Mouse (Mus musculus) spleen, adult 2 months (tissue): ENCODE measurements around the gene Sh2d6. TPM values are rescaled to one million over a fixed set of nuclear protein-coding genes. Genes with fewer than 3 reads are reported as not detected.

Experiments used
- DNase-seq, 2 experiments: peaks; one replicate each; pipeline versions ENCODE4 v3.0.0 to v3.0.0-alpha.2; 2012 to 2021; ENCODE audit warnings: low spot score in 2 of 2, low read depth in 1 of 2
- H3K27ac ChIP-seq: fragments of 200-500 bp; 2 replicates; pipeline ENCODE4 v1.5.1; 2012; ENCODE audit warnings: low read length, inconsistent platforms; ENCODE audit not compliant: insufficient read depth
- H3K27me3 ChIP-seq: fragments of 200-500 bp; 2 replicates; pipeline ENCODE4 v1.6.1; 2012; ENCODE audit warnings: mild to moderate bottlenecking, moderate library complexity, low read length, inconsistent platforms; ENCODE audit not compliant: control insufficient read depth, insufficient read depth
- H3K36me3 ChIP-seq: fragments of 200-500 bp; 2 replicates; pipeline ENCODE4 v1.6.1; 2012; ENCODE audit warnings: mild to moderate bottlenecking, low read length, inconsistent platforms; ENCODE audit not compliant: control insufficient read depth, insufficient read depth
- H3K4me1 ChIP-seq: fragments of 200-500 bp; 2 replicates; pipeline ENCODE4 v1.6.1; 2011; ENCODE audit warnings: inconsistent platforms; ENCODE audit not compliant: control insufficient read depth, insufficient read depth, insufficient read length
- H3K4me3 ChIP-seq: fragments of 200-500 bp; 2 replicates; pipeline ENCODE4 v1.5.1; 2011; ENCODE audit warnings: mild to moderate bottlenecking, inconsistent platforms; ENCODE audit not compliant: insufficient read depth, insufficient read length; ENCODE audit errors: extremely low read depth
- CTCF ChIP-seq: fragments of 200-500 bp; IDR thresholded peaks from 2 replicates; pipeline ENCODE4 v1.5.1; 2011; ENCODE audit warnings: mild to moderate bottlenecking, inconsistent platforms; ENCODE audit not compliant: insufficient read depth, insufficient read length, insufficient replicate concordance; ENCODE audit errors: extremely low read depth
- POLR2A ChIP-seq: fragments of 200-500 bp; IDR thresholded peaks from 2 replicates; pipeline ENCODE4 v1.6.1; 2011; ENCODE audit warnings: low read depth, low read length, inconsistent platforms
- WGBS: fragments of 180-500 bp; shearing (Covaris S2); methylation state at CpG from one replicate; pipeline ENCODE4 v1.1.7; 2018; 5-methylcytosine and 5-hydroxymethylcytosine counted together
- polyA plus RNA-seq: library from polyadenylated mRNA; depleted of rRNA; stranded (reverse); fragments of >200 nt; gene quantifications from 2 replicates; pipeline ENCODE4 v1.2.3, GENCODE M21; 2012

The Sh2d6 gene
- polyA plus RNA-seq, 1 experiment = 0.55 TPM

GRCm38 (mm10) chr6:72506104-72506503, 15.4 kb downstream of the Sh2d6 start:
- H3K27me3 ChIP-seq = no peaks in the 10 kb centered on the region
- no peak overlapping the region for H3K27ac ChIP-seq
- DNase-seq = no peak
- TF ChIP-seq POLR2A = no peak
- TF ChIP-seq CTCF = no peak
- H3K36me3 ChIP-seq = no peaks in the 10 kb centered on the region
- 86% methylated on average over 1 of the region's 1 CpGs for WGBS
- no peak overlapping the region for H3K4me3 ChIP-seq
- no peaks in the 10 kb centered on the region for H3K4me1 ChIP-seq

GRCm38 (mm10) chr6:72503939-72504338, 17.6 kb downstream of the Sh2d6 start:
- no peaks in the 10 kb centered on the region for H3K36me3 ChIP-seq
- DNase-seq = no peak
- H3K27ac ChIP-seq = no peak overlapping the region
- H3K4me1 ChIP-seq = no peaks in the 10 kb centered on the region
- no peak overlapping the region for H3K4me3 ChIP-seq
- no peaks in the 10 kb centered on the region for H3K27me3 ChIP-seq
- 80% methylated on average over 2 of the region's 2 CpGs for WGBS
- TF ChIP-seq POLR2A = no peak

- TF ChIP-seq POLR2A (no peak), CTCF (no peak)
- H3K27me3 ChIP-seq = no peaks in the 10 kb centered on the region
- H3K4me3 ChIP-seq = no peak overlapping the region
- DNase-seq = no peak
- no peak overlapping the region for H3K27ac ChIP-seq
- H3K4me1 ChIP-seq = no peaks in the 10 kb centered on the region
- no peaks in the 10 kb centered on the region for H3K36me3 ChIP-seq
Measured at GRCm38 (mm10) chr6:72503309-72503708, 18.2 kb downstream of the Sh2d6 start.

- WGBS = 80% methylated on average over 5 of the region's 5 CpGs
- no peak for TF ChIP-seq CTCF
- no peak for TF ChIP-seq POLR2A
- Histone ChIP-seq H3K4me1 (no peaks in the 10 kb centered on the region), H3K27ac (no peak overlapping the region), H3K4me3 (no peak overlapping the region), H3K36me3 (no peaks in the 10 kb centered on the region), H3K27me3 (no peaks in the 10 kb centered on the region)
- no peak for DNase-seq
Measured at GRCm38 (mm10) chr6:72498950-72499349, 22.6 kb downstream of the Sh2d6 start.

GRCm38 (mm10) chr6:72492892-72493291, 28.6 kb downstream of the Sh2d6 start:
- Histone ChIP-seq H3K4me1 (no peaks in the 10 kb centered on the region), H3K4me3 (no peak overlapping the region), H3K27ac (no peak overlapping the region), H3K36me3 (no peaks in the 10 kb centered on the region), H3K27me3 (no peaks in the 10 kb centered on the region)
- WGBS = 70% methylated on average over 6 of the region's 6 CpGs
- no peak for DNase-seq
- no peak for TF ChIP-seq POLR2A
- TF ChIP-seq CTCF = no peak

- H3K4me3 ChIP-seq = no peak overlapping the region
- H3K36me3 ChIP-seq = no peaks in the 10 kb centered on the region
- H3K27me3 ChIP-seq = no peaks in the 10 kb centered on the region
- H3K27ac ChIP-seq = no peak overlapping the region
- no peak for DNase-seq
- no peaks in the 10 kb centered on the region for H3K4me1 ChIP-seq
- WGBS = 76% methylated on average over 3 of the region's 3 CpGs
- no peak for TF ChIP-seq CTCF
Measured at GRCm38 (mm10) chr6:72491151-72491550, 30.4 kb downstream of the Sh2d6 start.

GRCm38 (mm10) chr6:72489534-72489933, 32.0 kb downstream of the Sh2d6 start:
- Histone ChIP-seq H3K36me3 (no peaks in the 10 kb centered on the region), H3K4me3 (no peak overlapping the region), H3K4me1 (no peaks in the 10 kb centered on the region), H3K27me3 (no peaks in the 10 kb centered on the region), H3K27ac (no peak overlapping the region)
- TF ChIP-seq CTCF = no peak
- no peak for TF ChIP-seq POLR2A
- DNase-seq = no peak

- DNase-seq = no peak
- WGBS = 87% methylated on average over 3 of the region's 3 CpGs
Measured at GRCm38 (mm10) chr6:72488850-72489249, 32.7 kb downstream of the Sh2d6 start.

More at GRCm38 (mm10) chr6:72488850-72489249, 32.7 kb downstream of the Sh2d6 start:
- TF ChIP-seq POLR2A = no peak
- TF ChIP-seq CTCF = no peak
- no peak overlapping the region for H3K4me3 ChIP-seq
- no peaks in the 10 kb centered on the region for H3K36me3 ChIP-seq
- H3K4me1 ChIP-seq = no peaks in the 10 kb centered on the region
- H3K27me3 ChIP-seq = no peaks in the 10 kb centered on the region
- no peak overlapping the region for H3K27ac ChIP-seq
